Mouse (Mus musculus) left cerebral cortex, postnatal 25 days (tissue): ENCODE data around the gene Slc16a2. TPM values are rescaled to one million over a fixed set of nuclear protein-coding genes. Genes with fewer than 3 reads are reported as not detected.

Experiments
- DNase-seq, 2 experiments: peaks; one replicate each; pipeline ENCODE4 v3.0.0; 2022; ENCODE audit warnings: low spot score in 2 of 2, mixed read lengths in 1 of 2
- intact Hi-C: fragments of 180-260 bp; cut with DNase I; formaldehyde crosslinking; loops from one replicate; pipeline ENCODE4 v1.15.1; 2025
- total RNA-seq, 2 experiments: library from RNA; stranded (reverse); gene quantifications; 2 replicates each; pipeline ENCODE4 v1.2.3; 2021

Gene Slc16a2
- total RNA-seq: 10 to 100 TPM; 38.6 to 47.3 TPM

DNA sequence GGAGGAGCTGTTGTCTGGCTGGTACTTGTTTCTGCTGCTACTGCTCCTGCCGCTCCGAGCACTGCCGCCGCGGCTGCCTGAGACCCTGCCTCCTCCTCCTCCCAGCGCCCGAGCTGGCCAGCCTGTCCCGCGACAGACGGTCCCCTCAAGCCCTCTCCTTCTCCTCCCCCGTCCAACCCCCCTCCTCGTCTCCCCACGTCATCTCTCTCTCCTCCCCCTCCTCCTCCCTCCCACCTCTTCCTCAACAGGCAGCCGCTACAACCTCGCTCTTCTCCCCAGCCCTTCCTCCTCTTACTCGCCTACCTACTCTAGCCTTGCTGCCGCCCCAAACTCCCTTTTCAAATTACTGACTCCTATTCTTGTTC, at the start of gene Slc16a2:
Gene Slc16a2 (minus strand): TSS at position 152 of the 365 bp plus-strand sequence.
- peak; percentile 39 to 55 for DNase-seq
- intact Hi-C loops: loop anchor here (1.0 to 2.0 kb wide), 2 partner anchors 77 to 126 kb away; no protein-coding TSS in a partner anchor

DNA sequence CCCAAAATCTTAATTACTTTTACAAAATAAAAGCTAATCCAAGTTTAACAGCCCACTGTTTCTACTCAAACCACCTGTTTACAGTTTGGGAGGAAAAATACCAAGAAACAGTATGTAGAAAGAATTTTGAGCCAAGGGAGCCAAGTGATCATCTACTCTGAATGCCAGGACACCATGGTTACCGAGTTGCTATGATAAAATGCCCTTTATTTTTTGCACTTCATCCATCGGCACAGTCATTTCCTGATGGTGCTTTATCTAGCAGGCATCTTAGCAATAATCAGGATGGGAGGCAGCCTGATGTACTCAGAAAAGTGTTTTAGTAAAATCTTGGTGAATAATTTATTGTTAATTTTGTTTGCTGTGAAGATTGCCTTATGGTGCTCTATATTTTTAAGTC, 41.7 kb upstream of the Slc16a2 start:
- intact Hi-C loops: no loop called here
- DNase-seq: peak in 1 of 2 experiments; percentile 2

DNA sequence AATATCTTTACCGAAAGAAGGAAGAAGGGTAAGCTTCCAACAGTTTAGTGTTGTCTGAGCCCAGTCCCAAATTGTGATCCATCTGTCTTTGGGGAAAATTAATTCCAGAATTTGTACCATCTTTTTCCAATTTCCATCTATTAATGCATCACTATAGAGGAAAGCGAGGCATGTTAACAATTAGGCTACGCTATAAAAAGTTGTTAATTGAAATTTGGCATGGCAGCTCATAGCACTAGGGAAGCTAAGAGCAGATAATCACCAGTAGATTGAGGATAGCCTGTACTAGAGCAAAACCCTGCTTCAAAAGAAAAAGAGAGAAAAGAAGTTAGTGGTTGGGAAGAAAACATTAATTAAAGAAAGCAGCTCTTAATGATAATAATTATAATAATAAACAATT, 41.1 kb upstream of the Slc16a2 start:
- intact Hi-C loops: no loop called here

DNA sequence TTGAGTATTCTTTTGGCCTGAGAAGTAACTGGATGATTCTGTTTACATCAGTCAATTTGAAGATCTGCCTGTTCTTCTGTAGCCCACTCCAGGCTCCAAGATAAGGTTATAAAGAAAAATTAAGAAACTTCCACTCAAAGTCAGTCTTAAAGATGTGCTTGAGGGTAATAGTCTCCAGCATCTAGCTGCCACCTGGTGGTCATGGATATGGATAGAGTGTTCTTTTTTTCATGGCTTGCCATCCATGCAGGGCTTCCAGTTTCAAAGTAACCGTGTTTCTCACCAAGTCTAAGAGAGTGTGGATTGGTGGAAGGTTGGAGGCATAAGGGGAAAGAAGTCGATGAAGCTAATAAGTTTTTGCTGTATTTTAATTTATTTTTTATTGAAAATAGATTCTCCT, 23.5 kb upstream of the Slc16a2 start:
- intact Hi-C loops: loop anchor here (1.0 to 10.0 kb wide), 3 partner anchors 150 to 363 kb away; no protein-coding TSS in a partner anchor
- DNase-seq: peak; percentile 31 to 52

More for the DNA sequence above, 41.1 kb upstream of the Slc16a2 start:
- DNase-seq: no peak

DNA sequence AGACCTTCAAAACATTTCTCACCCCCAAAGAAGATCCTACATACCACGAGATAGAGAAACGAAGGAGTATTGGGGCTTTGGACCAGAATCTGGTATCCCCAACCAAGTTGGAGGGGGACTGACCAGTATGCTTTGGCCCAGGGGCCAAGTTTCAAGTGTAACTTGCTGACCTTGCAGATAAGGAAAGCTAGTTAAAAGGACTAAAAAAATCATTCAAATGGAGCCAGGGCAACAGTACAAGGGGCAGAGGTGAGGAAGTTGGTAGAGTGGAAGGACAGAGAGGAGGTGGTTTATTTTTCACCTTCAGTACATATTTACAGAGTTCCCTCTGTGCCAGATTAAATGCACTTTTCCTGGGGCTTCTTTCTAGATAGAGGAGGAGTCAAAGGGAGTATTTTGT, 7.1 kb upstream of the Slc16a2 start:
- intact Hi-C loops: no loop called here
- DNase-seq: no peak

DNA sequence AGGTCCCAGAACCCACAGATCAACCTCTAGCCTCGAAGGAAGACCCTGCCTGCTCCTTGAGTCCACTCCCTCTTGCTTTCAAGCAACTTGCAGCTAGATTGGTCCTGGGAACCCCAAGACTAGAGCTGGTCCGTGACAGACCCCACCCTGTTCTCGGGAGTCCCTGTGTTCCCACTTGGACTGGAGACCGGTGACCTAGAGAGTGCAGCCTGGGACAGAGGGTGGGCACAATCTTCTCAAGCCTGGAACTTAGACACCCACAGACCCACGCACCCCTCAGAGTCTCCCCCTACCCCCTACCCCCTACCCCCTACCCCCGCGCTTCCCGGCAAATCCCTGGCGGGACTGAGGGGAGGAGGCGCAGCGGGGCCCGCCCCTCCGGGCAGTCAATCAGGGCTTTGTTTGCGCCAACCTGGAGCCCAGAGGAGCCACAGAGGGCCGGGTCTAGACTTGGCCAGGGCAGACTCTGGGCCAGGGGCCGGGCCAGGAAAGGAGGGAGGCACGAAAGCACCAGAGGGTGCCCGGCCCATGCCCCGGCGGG, 558 bp upstream of the Slc16a2 start:
- DNase-seq: no peak
- intact Hi-C loops: no loop called here

DNA sequence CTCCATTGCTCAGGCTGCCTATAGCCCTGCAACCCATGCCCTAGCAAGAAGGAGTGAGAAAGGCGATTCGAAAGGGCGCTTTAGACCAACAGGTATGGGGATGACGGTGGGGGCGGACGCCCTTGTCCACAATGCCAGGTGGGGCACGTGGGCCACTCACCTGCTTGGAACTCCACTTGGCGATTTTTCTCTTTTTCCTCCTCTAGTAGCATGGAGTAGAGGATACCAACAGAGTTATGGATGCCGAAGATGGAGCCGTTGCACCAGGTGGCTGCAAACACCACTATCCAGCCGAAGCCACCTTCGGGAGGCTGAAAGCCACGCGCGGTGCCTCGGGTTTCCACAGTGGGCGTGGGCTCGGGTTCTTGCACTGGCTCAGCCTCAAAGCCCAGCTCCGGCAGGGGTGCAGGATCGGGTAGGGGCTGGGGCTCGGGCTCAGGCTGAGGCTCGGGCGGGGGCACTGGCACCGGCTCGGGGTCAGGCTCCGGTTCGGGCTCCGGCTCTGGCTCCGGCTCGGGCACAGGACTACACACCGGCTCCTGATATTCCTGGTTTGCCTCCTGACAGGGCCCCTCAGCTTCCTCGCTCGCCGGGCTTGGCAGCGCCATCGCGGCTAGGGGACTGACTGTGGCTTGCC, 470 bp downstream of the Slc16a2 start:
- intact Hi-C loops: loop anchor here (1.0 to 2.0 kb wide), 2 partner anchors 77 to 125 kb away; no protein-coding TSS in a partner anchor
- DNase-seq: no peak

DNA sequence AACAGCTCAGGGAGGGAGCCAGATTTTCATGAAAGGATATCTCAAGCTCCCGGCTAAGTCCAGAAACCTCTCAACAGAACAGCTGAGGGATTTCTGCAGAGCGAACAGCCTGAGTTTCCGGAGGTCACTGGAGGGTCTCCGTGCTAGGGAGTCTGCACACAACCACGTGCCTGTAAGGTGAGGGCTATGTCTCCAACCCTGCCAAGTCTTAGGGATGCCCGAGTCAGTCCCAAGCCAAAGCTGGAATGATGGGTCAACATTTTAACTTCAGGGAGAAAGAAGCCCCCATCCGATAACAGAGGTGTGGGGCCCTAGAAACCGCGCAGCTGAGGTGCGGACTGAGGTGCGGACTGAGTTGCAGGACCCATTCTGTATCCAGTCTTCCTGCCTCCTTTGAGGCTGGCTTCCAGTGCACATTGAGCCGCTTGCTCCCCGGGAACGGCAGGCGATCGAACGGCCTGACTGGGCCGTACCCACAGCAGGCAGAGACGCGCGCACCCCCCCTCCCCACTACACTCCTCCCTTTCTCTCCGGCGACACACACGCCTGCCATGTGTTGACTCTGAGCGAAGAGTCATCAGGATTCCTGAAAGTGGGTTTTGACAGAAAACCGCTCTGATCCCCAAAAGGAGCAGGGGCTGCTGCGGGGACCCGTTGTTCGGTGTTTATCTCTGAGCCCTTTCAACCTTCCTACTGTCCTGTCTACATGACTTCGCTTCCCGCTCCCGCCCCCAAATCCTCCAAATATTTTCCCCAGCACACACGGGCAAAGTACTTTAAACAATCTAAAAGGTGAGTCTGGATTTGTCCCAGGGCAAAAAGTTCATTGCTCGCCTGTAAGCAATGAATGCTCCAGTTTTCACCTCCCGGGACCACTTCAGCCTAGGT, 1.2 kb downstream of the Slc16a2 start:
- no peak for DNase-seq

DNA sequence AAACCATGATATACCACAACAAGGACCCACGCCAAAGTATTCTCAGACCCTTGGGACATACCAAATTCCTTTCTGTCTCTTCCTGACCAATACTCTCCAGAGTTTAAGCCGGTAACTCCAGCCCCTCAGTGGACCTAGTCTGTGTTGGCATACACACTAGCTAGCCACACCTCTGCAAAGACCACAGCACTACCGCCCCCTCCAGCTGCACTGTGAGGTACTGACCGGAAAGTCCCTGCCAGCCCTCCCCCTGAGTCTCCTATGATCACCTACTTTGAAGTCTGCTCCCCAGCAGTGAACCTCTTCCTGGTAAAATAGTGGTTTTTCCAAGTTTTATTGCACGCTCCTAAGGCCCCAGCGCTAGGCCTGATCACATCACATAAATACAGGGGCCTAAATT, 2.5 kb downstream of the Slc16a2 start:
- intact Hi-C loops: no loop called here
- no peak for DNase-seq

More for the DNA sequence above, 1.2 kb downstream of the Slc16a2 start:
- intact Hi-C loops: loop anchor here (1.0 to 2.0 kb wide), 2 partner anchors 76 to 124 kb away; no protein-coding TSS in a partner anchor

DNA sequence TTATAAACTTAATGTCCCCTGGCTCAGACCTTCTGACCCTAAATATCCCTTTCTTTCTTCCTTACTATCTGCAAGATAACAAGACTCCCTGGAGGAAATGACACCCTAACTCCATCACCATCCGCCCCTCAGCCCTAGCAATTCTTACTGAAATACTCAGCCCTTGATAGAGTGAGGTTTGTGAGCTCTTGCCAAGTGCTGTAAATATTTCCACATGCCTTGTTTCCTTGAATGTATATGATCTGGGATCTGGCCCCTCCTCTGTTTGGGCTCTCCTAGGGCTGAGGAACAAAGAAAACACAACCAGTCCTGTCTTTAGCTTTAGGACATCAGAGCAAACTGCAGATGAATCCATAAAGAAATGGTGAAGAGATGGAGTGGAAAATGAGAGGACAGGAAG, 9.1 kb downstream of the Slc16a2 start:
- intact Hi-C loops: no loop called here

DNA sequence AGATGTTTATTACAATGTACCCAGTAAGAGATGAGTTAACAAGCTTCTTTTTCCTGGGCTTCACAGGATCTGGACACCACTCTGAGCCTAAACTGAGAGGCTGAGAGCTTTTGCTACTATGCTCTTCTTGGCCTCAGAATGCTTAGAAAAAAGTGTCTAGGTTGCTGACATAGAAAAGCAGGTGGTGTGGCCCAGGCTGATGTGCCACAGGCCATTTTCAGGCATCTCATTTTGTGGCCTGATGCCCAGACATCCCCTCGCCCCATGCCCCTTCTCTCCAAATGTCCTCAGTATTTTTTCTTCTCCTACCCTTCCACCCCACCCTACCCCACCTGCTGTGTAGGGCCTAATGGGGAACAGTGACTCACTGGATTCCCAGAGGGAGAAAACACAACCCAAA, 11.3 kb downstream of the Slc16a2 start:
- intact Hi-C loops: no loop called here

More for the DNA sequence above, 9.1 kb downstream of the Slc16a2 start:
- DNase-seq: no peak

DNA sequence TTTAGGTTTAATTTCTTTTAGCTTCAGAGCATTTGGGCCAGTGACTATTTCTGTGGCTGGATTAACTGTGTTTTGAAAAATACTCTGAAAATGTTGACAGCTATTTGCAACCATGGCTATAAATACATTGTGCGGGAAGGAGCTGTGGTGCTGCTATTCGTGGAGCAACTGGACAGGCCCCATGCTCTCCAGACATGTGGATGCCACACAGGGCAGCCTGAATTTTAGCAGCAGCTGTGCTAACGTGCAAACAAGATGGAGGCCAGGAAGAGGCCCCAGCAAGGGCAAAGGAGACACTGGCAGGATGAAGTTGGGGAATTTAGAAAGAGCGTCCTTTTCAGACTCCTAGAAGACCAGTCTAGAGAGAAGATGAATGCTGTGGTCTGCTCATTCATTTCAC, 15.4 kb downstream of the Slc16a2 start:
- no peak for DNase-seq
- intact Hi-C loops: no loop called here

More for the DNA sequence above, 11.3 kb downstream of the Slc16a2 start:
- DNase-seq: no peak

DNA sequence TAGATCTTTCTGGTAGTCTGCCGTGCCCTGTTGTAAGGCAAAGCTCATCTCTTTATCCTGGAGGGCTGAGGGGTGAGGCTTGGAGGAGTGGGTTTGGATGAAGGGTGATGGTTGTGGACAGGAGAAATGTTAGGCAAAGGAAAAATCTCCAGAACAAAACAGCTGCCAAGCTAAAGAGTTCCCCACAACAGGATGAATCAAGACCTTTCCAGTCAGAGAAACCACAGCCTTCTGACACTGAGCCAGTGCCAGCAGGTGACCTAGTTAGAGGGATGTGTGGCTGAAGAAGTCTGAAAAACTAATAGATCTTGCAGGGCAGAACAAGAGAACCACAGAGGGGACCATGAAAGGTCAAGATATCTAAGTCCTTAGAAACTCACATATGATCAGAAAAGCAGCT, 24.8 kb downstream of the Slc16a2 start:
- no peak for DNase-seq
- intact Hi-C loops: no loop called here

DNA sequence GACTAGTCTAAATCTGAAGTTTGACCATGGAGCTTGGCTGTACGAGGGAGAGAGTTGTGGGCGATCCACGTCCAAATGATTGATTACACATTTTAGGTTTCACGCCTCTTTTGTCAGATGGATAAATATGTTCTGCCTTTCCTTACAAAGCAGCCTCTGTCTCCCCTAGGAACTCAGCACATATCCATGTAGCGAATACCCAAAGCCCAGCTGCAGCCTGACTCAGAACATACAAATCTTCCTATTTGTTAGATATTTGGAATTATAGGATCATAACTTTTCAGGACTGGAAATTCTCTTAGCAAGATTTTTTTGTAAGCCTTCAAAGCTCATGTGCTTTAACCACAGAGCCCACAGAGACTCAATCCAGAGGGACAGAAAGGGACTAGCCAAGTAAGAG, 26.3 kb downstream of the Slc16a2 start:
- intact Hi-C loops: no loop called here
- no peak for DNase-seq

DNA sequence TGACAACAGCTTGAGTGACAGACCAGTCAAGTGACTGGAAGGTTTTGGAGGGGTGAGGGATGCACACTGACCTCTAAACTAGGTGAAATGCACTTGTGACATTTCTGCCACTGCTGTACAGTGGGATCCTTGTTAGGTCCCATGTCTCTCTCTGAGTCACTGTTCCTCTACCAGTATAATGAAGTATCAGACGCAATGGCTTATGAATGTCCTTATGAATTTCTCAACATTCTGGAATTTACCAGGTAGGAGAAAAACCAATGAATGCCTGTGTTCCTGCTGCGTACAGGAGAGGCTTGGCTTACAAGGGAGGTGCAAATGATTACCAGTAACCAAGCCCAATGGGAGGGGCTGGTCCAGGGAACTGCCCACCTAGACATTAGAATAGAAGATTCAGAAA, 30.5 kb downstream of the Slc16a2 start:
- DNase-seq: no peak
- intact Hi-C loops: no loop called here

DNA sequence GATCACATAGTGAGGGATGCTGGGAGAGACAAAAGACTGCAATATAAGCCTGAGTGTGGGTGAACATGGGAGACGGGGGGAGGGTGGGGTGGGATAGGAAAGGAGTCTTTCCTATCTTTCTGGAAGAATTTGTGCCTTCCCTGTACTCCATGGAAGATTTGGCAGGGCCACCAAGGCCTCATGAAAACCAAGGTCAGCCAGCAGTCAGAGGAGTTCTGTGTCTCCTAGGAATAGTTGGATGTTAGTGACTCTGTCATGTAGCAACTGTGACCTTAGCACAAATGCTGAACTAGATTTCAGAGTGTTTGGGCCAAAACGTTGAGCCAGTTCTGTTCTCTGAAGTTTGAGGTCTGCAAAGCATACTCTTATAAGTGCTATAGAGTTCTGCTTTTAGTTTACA, 36.1 kb downstream of the Slc16a2 start:
- intact Hi-C loops: no loop called here
- no peak for DNase-seq

DNA sequence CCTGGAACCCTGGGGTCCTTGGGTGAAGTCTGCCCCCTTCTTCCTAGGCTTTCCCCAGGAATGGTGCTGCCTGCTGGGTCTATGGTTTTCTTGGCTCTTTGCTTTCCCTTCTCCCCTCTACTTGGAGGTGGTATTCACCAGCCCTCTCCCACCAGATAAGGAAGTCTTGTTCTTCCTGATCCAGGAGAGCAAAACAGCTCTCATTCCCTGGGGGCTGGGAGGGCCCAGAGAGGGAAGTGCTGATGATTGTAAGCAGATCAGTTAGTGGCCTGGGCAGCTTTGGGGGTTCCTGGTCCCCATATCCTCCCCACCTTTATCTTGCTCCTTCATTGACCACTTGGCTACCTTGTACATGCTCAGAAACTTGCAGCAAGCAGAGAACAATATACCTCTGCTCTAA, 45.4 kb downstream of the Slc16a2 start:
- intact Hi-C loops: no loop called here
- no peak for DNase-seq

DNA sequence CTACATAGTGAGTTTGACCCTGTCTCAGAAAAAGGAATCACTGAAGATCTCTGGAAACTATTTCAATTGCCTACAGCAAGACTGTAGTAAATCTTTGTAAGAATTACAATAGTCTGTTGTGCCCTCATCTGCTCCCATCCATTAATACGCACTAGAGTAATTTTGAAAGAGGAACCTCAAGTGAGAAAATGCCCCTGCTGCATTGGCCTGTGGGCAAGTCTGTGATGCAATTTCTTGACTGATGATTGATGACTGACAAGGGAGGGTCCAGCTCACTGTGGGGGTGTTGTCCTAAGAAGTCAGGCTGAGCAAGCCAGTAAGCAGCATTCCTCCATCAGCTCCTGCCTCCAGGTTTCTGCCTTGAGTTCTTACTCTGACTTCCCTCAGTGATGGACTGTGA, 75.6 kb downstream of the Slc16a2 start:
- intact Hi-C loops: no loop called here
- no peak for DNase-seq

DNA sequence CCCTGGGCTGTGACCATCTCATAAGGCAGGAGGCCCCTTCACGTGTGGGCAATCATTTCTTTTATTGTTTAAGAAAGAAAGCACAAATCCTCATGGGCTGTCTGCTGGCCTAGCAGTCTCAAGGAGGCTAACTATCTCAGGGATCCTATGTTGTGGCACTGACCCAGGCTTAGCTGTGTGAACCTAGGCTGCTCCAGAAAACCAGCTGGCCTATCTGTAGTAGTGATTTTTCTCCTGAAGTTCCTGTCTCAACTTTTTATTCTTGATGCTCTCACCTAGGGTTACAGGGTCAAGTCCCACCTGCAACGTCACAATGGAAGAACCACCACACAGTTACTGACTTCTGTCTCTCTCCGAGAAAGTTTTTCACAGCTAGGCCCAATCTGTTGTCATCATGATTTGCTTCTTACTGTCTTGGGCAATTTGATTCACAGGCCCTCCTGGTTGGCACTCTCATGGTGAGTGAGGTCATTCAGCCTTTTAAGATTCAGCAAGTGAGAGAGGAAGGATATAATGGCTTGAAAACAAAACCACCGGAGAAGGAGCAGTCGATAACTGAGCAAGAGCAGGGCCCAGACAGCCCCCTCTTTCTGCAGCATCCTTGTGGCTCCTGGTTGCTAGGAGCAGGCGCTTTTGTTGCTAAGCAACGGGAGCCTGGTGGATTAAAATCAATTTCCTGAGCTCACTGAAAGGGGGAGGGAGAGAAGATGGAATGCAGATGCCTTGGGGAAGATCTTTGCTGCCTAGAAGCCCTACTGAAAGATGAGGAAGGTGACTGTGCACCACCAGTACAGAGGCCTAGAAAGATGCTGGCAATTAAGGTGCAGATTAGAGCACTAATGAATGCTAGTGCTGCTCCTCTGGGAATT, 77.4 kb downstream of the Slc16a2 start:
- DNase-seq: peak; percentile 78 to 80
- intact Hi-C loops: loop anchor here (2.0 kb wide), 1 partner anchor 76 kb away; the partner anchor contains the start of gene Slc16a2

DNA sequence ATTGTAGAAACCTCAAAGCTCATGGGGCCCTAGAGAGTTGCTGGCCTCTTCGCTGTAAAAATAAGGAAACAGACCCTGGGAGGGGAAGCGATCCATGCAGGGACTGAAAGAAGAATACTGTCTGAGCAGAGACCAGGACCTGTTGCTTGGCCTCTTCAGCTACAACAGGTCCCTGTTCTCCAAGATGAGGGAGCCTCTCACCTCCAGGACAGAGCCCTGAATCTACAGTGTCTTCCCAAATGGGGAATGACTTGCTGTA, 79.8 kb downstream of the Slc16a2 start:
- no peak for DNase-seq
- intact Hi-C loops: no loop called here
